Mouse (Mus musculus): Measurements from ENCODE around the gene Lzts2.

Gene Lzts2

GRCm38 (mm10) chr19:45003740-45004516 is 10.3 kb upstream of the Lzts2 start:
- DNase-seq = no peak

- DNase-seq = peak in 1 of 2 experiments; percentile 55
Observed at GRCm38 (mm10) chr19:45005444-45005843, 8.8 kb upstream of the Lzts2 start, which contains the start of gene Twnk. Twnk (plus strand) TSS chr19:45005663.

GRCm38 (mm10) chr19:45005957-45006712 is 8.1 kb upstream of the Lzts2 start, which contains the start of gene Mrpl43:
Mrpl43 (minus strand) TSS chr19:45006442.
- peak; percentile 98 to 99 for DNase-seq

- DNase-seq = peak in 1 of 2 experiments; percentile 58
Observed at GRCm38 (mm10) chr19:45007021-45007420, 7.2 kb upstream of the Lzts2 start.

- DNase-seq = peak in 1 of 2 experiments; percentile 38
Observed at GRCm38 (mm10) chr19:45007425-45008191, 6.6 kb upstream of the Lzts2 start.

GRCm38 (mm10) chr19:45010646-45011045 is 3.6 kb upstream of the Lzts2 start:
- DNase-seq = no peak

GRCm38 (mm10) chr19:45012219-45012618 is 2.0 kb upstream of the Lzts2 start:
- no peak for DNase-seq

GRCm38 (mm10) chr19:45012636-45013035 is 1.6 kb upstream of the Lzts2 start:
- peak in 1 of 2 experiments; percentile 49 for DNase-seq

GRCm38 (mm10) chr19:45013581-45014225 is 511 bp upstream of the Lzts2 start:
- no peak for DNase-seq

GRCm38 (mm10) chr19:45014981-45015402 is 778 bp downstream of the Lzts2 start:
- peak; percentile 72 to 76 for DNase-seq

GRCm38 (mm10) chr19:45015518-45016281 is 1.5 kb downstream of the Lzts2 start:
- peak; percentile 73 to 74 for DNase-seq

GRCm38 (mm10) chr19:45016341-45017215 is 2.4 kb downstream of the Lzts2 start:
- DNase-seq = peak; percentile 92 to 95

GRCm38 (mm10) chr19:45017216-45017771 is 3.1 kb downstream of the Lzts2 start:
- peak; percentile 89 to 92 for DNase-seq

GRCm38 (mm10) chr19:45017909-45018308 is 3.7 kb downstream of the Lzts2 start:
- DNase-seq = peak; percentile 88 to 91

GRCm38 (mm10) chr19:45018351-45018831 is 4.2 kb downstream of the Lzts2 start:
- peak; percentile 53 to 70 for DNase-seq

GRCm38 (mm10) chr19:45020348-45020747 is 6.1 kb downstream of the Lzts2 start:
- no peak for DNase-seq

- DNase-seq = no peak
Observed at GRCm38 (mm10) chr19:45021362-45021761, 7.1 kb downstream of the Lzts2 start.

- DNase-seq = no peak
Observed at GRCm38 (mm10) chr19:45023993-45024392, 9.8 kb downstream of the Lzts2 start.

GRCm38 (mm10) chr19:45024775-45025174 is 10.6 kb downstream of the Lzts2 start:
- no peak for DNase-seq
